Mouse (Mus musculus) stomach, postnatal 0 days (tissue): ENCODE measurements around the gene Nfia. TPM values are rescaled to one million over a fixed set of nuclear protein-coding genes. Genes with fewer than 3 reads are reported as not detected.

ENCODE experiments used
- ATAC-seq: fragments of 200-750 bp; cut with Nextera tagmentation; 2 replicates; pipeline ENCODE4 v1.8.0; 2017; ENCODE audit not compliant: low FRiP score, low TSS enrichment
- DNase-seq: peaks from one replicate; pipeline ENCODE4 v3.0.0-alpha.2; 2016; ENCODE audit warnings: low spot score
- H3K27ac ChIP-seq: fragments of 300-500 bp; sonication (generic); replicated peaks from 2 replicates; pipeline ENCODE4 v1.5.1; 2014; ENCODE audit warnings: mild to moderate bottlenecking, control low read depth
- H3K27me3 ChIP-seq: fragments of 300-500 bp; sonication (generic); 2 replicates; pipeline ENCODE4 v1.6.1; 2014; ENCODE audit warnings: low read length; ENCODE audit not compliant: control insufficient read depth, insufficient read depth
- H3K36me3 ChIP-seq: fragments of 300-500 bp; sonication (generic); 2 replicates; pipeline ENCODE4 v1.6.1; 2014; ENCODE audit warnings: low read length, mixed read lengths; ENCODE audit not compliant: control insufficient read depth, insufficient read depth
- H3K4me1 ChIP-seq: fragments of 300-500 bp; sonication (generic); replicated peaks from 2 replicates; pipeline ENCODE4 v1.6.1; 2014; ENCODE audit warnings: antibody characterized with exemption; ENCODE audit not compliant: control insufficient read depth, insufficient read depth
- H3K4me2 ChIP-seq: fragments of 300-500 bp; sonication (generic); replicated peaks from 2 replicates; pipeline ENCODE4 v1.6.1; 2014; ENCODE audit warnings: low read depth, mild to moderate bottlenecking, control low read depth, moderate library complexity
- H3K4me3 ChIP-seq: fragments of 300-500 bp; sonication (generic); 2 replicates; pipeline ENCODE4 v1.5.1; 2014; ENCODE audit warnings: low read depth, low read length, control low read depth
- H3K9ac ChIP-seq: fragments of 300-500 bp; sonication (generic); 2 replicates; pipeline ENCODE4 v1.6.1; 2014; ENCODE audit warnings: mild to moderate bottlenecking, low read length, control low read depth, mixed read lengths
- H3K9me3 ChIP-seq: fragments of 300-500 bp; sonication (generic); 2 replicates; pipeline ENCODE4 v1.6.1; 2016; ENCODE audit warnings: low read length; ENCODE audit not compliant: control insufficient read depth
- CTCF ChIP-seq: IDR thresholded peaks from 2 replicates; pipeline ENCODE4 v1.5.1; 2016; ENCODE audit warnings: antibody characterized with exemption, low read depth, mild to moderate bottlenecking, moderate library complexity
- EP300 ChIP-seq: optimal IDR thresholded peaks from 2 replicates; pipeline ENCODE3; 2016; ENCODE audit warnings: antibody characterized with exemption
- WGBS: fragments of 180-500 bp; shearing (Covaris S2); extraction: QIAGEN DNeasy Blood & Tissue Kit; methylation state at CpG from one replicate; pipeline ENCODE4 v1.1.7; 2014; 5-methylcytosine and 5-hydroxymethylcytosine counted together
- polyA plus RNA-seq: library from polyadenylated mRNA; unstranded; fragments of >200 nt; fragmentation: Nextera tagmentation; extraction: Ambion mirVana; gene quantifications from 2 replicates; pipeline ENCODE4 v1.2.1, GENCODE M21; 2015

Nfia gene
- polyA plus RNA-seq, 1 experiment from 2014 or later = 26.0 TPM

DNA sequence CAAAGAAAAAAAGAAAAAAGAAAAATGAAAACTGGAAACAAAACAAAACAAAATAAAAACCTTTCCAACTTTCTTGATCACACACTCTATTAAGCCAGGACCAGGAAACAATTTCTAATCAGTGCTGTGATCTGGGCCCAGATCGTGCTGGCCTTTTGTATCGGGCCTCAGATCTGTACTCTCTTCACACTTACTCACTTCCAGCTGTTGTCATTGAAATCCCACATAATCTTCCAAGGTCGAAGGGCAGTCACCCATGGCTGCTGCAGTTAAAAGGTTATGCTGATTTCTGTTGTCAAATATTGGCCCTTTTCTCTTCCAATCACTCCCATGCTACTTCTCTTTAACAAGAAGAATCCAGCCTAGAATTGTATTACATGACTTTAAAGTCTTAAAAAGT lies 219.3 kb downstream of the Nfia start:
- Histone ChIP-seq H3K4me2 (no peak overlapping the region), H3K4me1 (no peaks in the 10 kb centered on the region; the same call in 1 of the 2 replicates), H3K9ac (no peak overlapping the region), H3K27me3 (no peaks in the 10 kb centered on the region), H3K36me3 (no peaks in the 10 kb centered on the region), H3K4me3 (no peak overlapping the region), H3K9me3 (no peaks in the 10 kb centered on the region), H3K27ac (no peak overlapping the region)
- ATAC-seq (no peak), DNase-seq (no peak)
- 59% methylated on average over 3 of the region's 3 CpGs for WGBS
- TF ChIP-seq EP300 (no peak), CTCF (no peak)

DNA sequence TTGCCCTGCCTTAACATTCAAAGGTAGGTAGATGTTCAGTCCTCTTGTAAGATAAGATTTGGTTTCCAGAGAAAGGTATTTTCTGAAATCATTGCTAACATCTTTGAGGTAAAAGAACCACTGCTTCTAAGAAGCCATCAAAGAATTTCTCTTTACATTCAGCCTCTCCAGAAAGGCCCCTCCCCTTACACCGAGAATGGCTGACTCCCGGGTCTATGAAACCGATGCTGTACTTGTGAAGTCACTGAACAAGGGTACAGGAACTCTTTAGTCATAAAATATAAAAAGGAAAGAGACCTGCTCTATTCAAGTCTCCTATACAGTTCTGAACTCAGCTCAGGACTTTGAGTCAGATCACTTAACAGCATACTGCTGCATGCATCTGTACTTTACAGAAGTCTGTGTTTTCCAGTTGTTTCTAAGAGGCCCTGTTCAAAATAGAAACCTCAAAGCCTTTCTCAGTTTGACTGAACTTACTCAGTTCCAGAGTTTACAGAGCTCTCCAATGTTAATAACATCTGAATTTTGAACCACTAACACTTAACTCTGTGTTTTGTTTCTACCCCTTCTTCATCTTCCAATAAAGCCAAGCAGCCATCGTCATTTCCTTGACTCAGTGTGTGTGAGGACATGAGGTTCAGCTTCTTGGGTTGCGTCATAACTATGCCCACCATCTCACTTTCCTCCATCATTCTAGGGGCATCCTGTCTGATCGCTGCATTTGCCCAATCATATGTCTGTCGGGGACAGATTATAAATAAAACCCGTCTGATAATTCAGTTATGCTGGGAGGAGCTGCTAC lies 223.6 kb downstream of the Nfia start:
- no peak overlapping the region for H3K4me2 ChIP-seq
- DNase-seq (no peak), ATAC-seq (no peak)
- no peak for TF ChIP-seq EP300
- no peak for TF ChIP-seq CTCF
- H3K36me3 ChIP-seq = no peaks in the 10 kb centered on the region
- no peak overlapping the region for H3K4me3 ChIP-seq
- 0 out of 2 replicates have a peak overlapping the region, but pooled peaks have one; percentile 2 for H3K27ac ChIP-seq
- WGBS = 79% methylated on average over 8 of the region's 8 CpGs
- H3K9ac ChIP-seq = no peak overlapping the region
- no peaks in the 10 kb centered on the region for H3K9me3 ChIP-seq
- no peaks in the 10 kb centered on the region for H3K27me3 ChIP-seq
- no peaks in the 10 kb centered on the region for H3K4me1 ChIP-seq

DNA sequence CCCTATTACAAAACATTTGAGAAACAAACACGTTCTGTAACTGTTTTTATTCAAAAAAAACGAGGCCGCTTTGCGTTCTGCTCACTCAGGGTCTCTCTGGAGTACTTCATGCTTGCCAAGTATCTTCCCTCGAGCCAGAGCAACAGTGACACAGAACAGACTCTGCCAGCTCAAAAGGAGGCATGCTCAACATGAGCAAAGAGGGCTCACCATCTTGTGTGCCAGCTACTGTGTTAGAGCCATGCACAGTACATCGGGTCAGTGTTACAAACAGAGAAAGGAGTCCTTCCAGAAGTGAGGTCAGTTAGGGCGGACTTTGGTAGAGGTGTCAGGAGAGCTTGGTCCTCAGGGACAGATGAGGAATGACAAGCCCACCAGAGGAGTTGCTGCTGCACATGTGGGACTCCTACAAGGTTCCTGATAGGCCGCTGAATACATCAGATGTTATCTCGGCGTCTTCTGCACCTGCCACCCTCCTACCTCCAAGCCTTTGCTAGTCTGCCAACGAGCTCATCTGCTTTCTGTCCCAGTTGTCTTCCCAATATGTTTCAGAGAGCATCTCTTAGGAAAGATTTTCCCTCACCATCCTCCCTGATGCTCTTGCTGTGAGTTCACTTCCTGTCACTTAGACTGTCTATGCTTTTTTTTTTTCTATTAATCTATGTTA lies 224.8 kb downstream of the Nfia start:
- TF ChIP-seq CTCF = no peak
- TF ChIP-seq EP300 = no peak
- no peaks in the 10 kb centered on the region for H3K9me3 ChIP-seq
- H3K4me1 ChIP-seq = no peaks in the 10 kb centered on the region
- no peaks in the 10 kb centered on the region for H3K27me3 ChIP-seq
- H3K9ac ChIP-seq = no peak overlapping the region
- ATAC-seq (no peak), DNase-seq (no peak)
- H3K4me2 ChIP-seq = no peak overlapping the region
- WGBS = 66% methylated on average over 11 of the region's 11 CpGs
- H3K36me3 ChIP-seq = 0 out of 2 replicates have a peak, but pooled peaks cover 1% of the 10 kb centered on the region
- no peak overlapping the region for H3K4me3 ChIP-seq
- peak overlapping the region; percentile 58 for H3K27ac ChIP-seq

DNA sequence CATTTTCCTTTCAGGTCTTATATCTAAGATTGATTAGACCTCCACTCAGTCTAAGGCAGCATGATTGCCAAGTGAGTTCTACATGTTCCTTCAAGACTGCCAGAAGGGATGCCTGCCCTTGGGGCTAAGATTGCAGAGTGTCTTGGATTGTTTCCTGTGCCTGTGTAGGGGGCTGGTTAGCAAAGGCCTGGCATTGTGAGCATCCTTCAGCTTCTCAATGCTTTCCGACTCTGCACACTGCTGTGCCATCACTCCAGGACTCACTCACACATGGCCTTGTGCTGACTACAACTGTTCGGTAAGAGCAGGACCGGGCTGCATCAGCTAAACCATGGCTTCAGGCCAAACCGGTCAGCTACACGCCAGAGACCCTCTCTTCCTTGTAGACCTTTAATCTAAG lies 229.7 kb downstream of the Nfia start:
- TF ChIP-seq CTCF (no peak), EP300 (no peak)
- H3K4me1 ChIP-seq = peaks cover 11% of the 10 kb centered on the region; the same call in 1 of the 2 replicates
- no peak overlapping the region for H3K9ac ChIP-seq
- ATAC-seq = no peak
- 0 out of 2 replicates have a peak, but pooled peaks cover 3% of the 10 kb centered on the region for H3K36me3 ChIP-seq
- H3K4me3 ChIP-seq = no peak overlapping the region
- no peak for DNase-seq
- no peak overlapping the region for H3K4me2 ChIP-seq
- no peak overlapping the region; the same call in 1 of the 2 replicates for H3K27ac ChIP-seq
- H3K9me3 ChIP-seq = no peaks in the 10 kb centered on the region
- WGBS = 60% methylated on average over 5 of the region's 5 CpGs
- no peaks in the 10 kb centered on the region for H3K27me3 ChIP-seq

DNA sequence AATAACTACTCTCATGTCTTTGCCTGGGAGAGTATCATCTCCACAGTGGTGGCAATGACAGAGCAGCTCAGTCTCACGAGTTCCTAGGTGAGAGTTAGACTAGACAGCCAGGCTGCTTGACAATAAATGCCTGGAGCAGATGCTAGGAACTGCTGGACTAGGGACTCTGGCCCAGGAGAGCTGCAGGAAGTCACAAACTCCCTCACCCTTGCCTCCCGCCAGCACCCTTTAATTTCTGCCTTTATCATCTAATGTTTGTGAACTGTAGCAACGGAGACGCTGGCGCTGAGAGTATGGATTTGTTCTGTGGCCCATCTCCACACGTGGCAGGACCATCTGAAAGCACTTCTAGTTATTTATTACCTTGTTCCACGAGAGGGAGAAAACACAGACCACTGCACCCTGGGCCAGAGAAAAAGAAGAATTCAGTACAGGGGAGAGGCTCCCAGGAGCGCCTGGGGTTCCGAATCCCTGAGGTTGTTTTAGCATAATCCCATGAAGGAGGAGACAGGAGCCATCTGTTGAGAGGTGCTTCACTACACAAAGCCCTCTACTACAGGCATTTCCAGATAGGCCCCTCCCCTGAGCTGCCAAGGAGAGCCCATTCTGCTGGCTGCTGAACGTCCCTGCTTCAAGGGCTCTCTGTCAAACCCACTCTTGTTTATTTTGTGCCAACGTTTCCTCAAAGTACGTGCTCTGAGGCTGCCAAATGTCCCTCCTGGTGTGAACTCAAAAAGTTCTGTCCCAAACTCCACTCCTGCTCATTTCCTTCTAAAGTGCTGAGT lies 231.0 kb downstream of the Nfia start:
- Histone ChIP-seq H3K9me3 (no peaks in the 10 kb centered on the region), H3K27me3 (no peaks in the 10 kb centered on the region), H3K4me1 (peaks cover 11% of the 10 kb centered on the region; the same call in 1 of the 2 replicates), H3K4me3 (no peak overlapping the region), H3K27ac (peak overlapping the region; percentile 91), H3K4me2 (peak overlapping the region; percentile 24), H3K9ac (peak overlapping the region; percentile 43), H3K36me3 (0 out of 2 replicates have a peak, but pooled peaks cover 3% of the 10 kb centered on the region)
- DNase-seq (peak; percentile 44), ATAC-seq (peak; percentile 75)
- WGBS = 15% methylated on average over 12 of the region's 12 CpGs
- TF ChIP-seq EP300 (no peak), CTCF (no peak)
